Comparison of ENCODE assay signal across 20 mouse cellular contexts in the genomic region with DNA sequence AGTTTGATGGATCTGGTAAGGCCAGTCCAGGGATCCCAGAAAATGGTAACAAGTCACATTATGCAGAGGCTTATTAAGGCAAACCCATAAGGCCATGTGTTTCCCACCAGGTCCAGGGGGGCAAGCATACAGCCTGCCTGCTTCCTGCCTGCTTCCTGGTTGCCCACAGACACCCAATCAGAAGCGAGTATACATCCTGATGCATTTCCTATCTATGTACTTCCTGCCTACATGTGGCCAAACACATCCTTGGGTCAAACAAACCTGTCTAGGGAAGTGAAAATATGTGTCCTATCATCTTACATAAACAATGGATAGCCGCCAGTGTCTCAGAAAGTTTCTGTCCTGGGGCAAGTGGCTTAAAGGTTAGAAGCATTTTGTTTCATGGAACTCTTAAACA. TPM values are rescaled to one million over a fixed set of nuclear protein-coding genes. Genes with fewer than 3 reads are reported as not detected.
"Had no signal": no experiment of that assay in that cellular context is flagged by ENCODE, and none has a peak within 500 bp of the region (broad histone marks: within the 10 kb centered on the region; RNA-seq: fewer than 3 reads in every experiment).

No protein-coding gene starts in this region.

- H3K36me3 ChIP-seq: kidney, embryonic 15.5 days; limb, embryonic 10.5 days; liver, embryonic 15.5 days; midbrain, embryonic 12.5 days had no signal

- H3K27ac ChIP-seq: kidney, embryonic 15.5 days; left cerebral cortex, adult 2 months; limb, embryonic 10.5 days; liver, embryonic 15.5 days; midbrain, embryonic 12.5 days had no signal

- H3K4me3 ChIP-seq: kidney, embryonic 15.5 days; left cerebral cortex, adult 2 months; limb, embryonic 10.5 days; liver, embryonic 15.5 days; midbrain, embryonic 12.5 days had no signal

- H3K9me3 ChIP-seq: kidney, embryonic 15.5 days; limb, embryonic 10.5 days; liver, embryonic 15.5 days; midbrain, embryonic 12.5 days had no signal

- DNase-seq: kidney, adult 2 months; kidney, postnatal 14 days; lung, adult 2 months; lung, postnatal 14 days; right cerebral cortex, adult 18-20 months; right cerebral cortex, postnatal 25 days; thymus, postnatal 4 days had no signal

- H3K9ac ChIP-seq: kidney, embryonic 15.5 days; liver, embryonic 15.5 days; midbrain, embryonic 12.5 days had no signal

- H3K4me2 ChIP-seq: kidney, embryonic 15.5 days; liver, embryonic 11.5 days; liver, embryonic 15.5 days; midbrain, embryonic 12.5 days had no signal

- ATAC-seq: midbrain, embryonic 16.5 days had no signal

- H3K4me1 ChIP-seq: limb, embryonic 10.5 days; liver, embryonic 15.5 days; midbrain, embryonic 12.5 days had no signal

- H3K27me3 ChIP-seq: kidney, embryonic 15.5 days; liver, embryonic 15.5 days; midbrain, embryonic 12.5 days had no signal

RNA-seq across cellular contexts. Expression of a gene that starts 3.6 kb away (rescaled TPM):
- total RNA-seq: layer of hippocampus, postnatal 14 days; left cerebral cortex, postnatal 14 days; megakaryocyte-erythroid progenitor cell, adult 5-6 weeks had no signal
- polyA plus RNA-seq: kidney, adult 2 months; kidney, embryonic 15.5 days; large intestine, adult 2 months; liver, embryonic 11.5 days; lung, adult 2 months; neural tube, embryonic 14.5 days; small intestine, adult 2 months had no signal
